Mouse (Mus musculus): ENCODE data around the gene Klhdc1.

- no peak for TF ChIP-seq CTCF (IDR thresholded peaks at IDR 0.05; ENCODE audit: insufficient read depth, low read length)
- no peak for TF ChIP-seq POLR2A (IDR thresholded peaks at IDR 0.05; ENCODE audit: borderline replicate concordance, extremely low read depth, low read depth, low read length)
These were observed 27.1 kb downstream of the Klhdc1 start for GRCm38 (mm10) chr12:69267956-69268632.
